Mouse (Mus musculus): ENCODE results near the gene Rcan2.

Gene Rcan2

DNA sequence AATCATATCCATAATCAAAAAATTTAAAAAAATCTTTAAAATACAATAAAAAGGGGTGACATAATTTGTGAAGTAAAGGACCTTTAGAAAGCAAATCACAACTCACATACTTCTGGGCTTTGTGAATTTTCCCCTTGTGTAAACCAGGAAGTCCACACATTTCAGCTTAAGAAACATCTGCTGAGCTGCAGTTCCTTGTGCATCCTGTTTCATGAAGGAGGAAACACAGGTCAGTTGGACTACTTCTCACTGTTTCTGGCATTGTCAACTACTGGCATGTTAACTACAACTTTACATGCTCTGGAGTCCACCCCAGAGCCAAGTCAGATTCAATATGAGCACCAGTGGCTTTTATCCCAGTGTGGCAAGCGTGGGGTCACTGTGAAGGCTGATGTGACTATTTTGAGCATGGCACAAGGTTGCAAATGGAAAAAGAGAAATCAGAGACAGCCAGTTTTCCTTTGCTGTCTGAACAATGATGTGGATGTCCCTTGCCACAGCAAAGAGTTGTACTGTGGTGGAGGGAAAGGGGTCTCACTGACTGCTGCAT lies 6.3 kb upstream of the Rcan2 start:
- TF ChIP-seq NANOG (IDR thresholded peaks at IDR 0.05; ENCODE audit: borderline replicate concordance, low read length) (no peak), CTCF (conservative IDR thresholded peaks at IDR 0.05; ENCODE audit: low read length) (no peak), POU5F1 (IDR thresholded peaks at IDR 0.05; ENCODE audit: borderline replicate concordance, low read length) (no peak)
- H3K36me3 ChIP-seq (ENCODE audit: insufficient read depth, low read length): no peaks in the 10 kb centered on the region
- no peak overlapping the region for H3K4me3 ChIP-seq (replicated peaks; ENCODE audit: low read length)
- no peaks in the 10 kb centered on the region for H3K4me1 ChIP-seq (replicated peaks; ENCODE audit: low read depth, low read length)
- H3K27me3 ChIP-seq (ENCODE audit: insufficient read depth, low read length): no peaks in the 10 kb centered on the region; the same call in 1 of the 2 replicates
- no peaks in the 10 kb centered on the region for H3K9me3 ChIP-seq (ENCODE audit: low read length)

DNA sequence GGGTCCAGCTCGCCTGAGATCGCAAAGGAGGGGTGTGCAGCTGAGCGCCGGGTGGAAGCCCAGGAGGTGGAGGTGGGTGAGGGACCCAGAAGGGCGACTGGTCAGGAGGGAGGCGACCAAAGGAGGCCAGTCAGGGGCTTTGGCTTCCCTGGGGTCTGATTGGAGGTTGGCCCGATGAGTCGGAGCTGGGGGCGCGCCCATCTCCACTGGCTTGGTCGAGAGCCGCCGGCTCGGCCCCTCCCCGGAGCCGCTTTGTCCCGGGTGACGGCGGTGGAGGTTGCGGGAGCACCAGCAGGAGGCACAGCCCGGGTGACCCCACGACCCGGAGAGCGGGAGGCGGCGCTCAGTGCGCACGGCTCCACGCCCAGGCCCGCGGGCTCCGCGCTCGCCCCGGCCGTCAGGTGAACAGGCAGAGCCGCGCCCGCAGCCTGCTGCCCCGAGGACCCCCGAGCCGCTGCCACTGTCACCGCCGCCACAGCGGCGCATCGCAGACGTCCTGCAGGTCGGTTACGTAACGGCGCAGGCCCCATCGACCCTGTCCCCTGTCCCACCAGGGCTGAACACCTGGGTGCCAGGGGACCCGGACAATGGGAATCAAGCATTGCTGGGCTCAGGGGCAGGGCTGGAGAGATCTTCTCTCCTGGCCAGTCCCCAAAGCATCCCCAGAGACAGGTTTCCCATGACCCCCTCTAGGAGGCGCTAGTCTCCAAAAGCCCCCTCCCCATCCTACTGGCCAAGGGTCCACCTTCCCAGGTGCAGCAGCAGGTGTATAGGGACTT lies 633 bp downstream of the Rcan2 start:
- Histone ChIP-seq H3K4me1 (replicated peaks; ENCODE audit: low read depth, low read length) (peaks cover 15% of the 10 kb centered on the region), H3K36me3 (ENCODE audit: insufficient read depth, low read length) (no peaks in the 10 kb centered on the region), H3K4me3 (replicated peaks; ENCODE audit: low read length) (peak overlapping the region; percentile 87), H3K9me3 (ENCODE audit: low read length) (no peaks in the 10 kb centered on the region), H3K27me3 (ENCODE audit: insufficient read depth, low read length) (peaks cover 42% of the 10 kb centered on the region)
- TF ChIP-seq CTCF (conservative IDR thresholded peaks at IDR 0.05; ENCODE audit: low read length) (peak; percentile 72), POU5F1 (IDR thresholded peaks at IDR 0.05; ENCODE audit: borderline replicate concordance, low read length) (no peak), NANOG (IDR thresholded peaks at IDR 0.05; ENCODE audit: borderline replicate concordance, low read length) (no peak)

DNA sequence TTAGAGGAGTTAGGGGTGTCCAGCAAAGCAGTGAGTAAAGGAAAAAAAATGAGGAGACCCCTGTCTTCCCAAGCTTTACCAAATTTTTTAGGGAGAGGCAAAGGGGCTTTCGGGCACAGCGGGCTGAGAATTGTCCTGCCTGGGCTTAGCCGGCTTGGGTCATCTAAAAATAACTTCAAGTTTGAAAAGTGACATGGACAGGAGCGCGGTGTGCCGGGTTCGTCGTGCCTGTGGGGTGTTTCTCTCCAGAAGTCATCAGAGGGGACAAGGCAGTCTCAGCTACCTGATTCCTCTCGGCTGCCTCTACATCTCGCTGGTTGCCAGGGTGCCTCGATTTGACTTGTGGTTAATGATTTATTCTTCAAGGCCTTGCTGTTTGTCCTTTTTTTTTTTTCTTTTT lies 1.3 kb downstream of the Rcan2 start:
- Histone ChIP-seq H3K4me3 (replicated peaks; ENCODE audit: low read length) (peak overlapping the region; percentile 87), H3K4me1 (replicated peaks; ENCODE audit: low read depth, low read length) (peaks cover 15% of the 10 kb centered on the region)
- TF ChIP-seq NANOG (IDR thresholded peaks at IDR 0.05; ENCODE audit: borderline replicate concordance, low read length) (no peak), CTCF (conservative IDR thresholded peaks at IDR 0.05; ENCODE audit: low read length) (no peak), POU5F1 (IDR thresholded peaks at IDR 0.05; ENCODE audit: borderline replicate concordance, low read length) (no peak)

DNA sequence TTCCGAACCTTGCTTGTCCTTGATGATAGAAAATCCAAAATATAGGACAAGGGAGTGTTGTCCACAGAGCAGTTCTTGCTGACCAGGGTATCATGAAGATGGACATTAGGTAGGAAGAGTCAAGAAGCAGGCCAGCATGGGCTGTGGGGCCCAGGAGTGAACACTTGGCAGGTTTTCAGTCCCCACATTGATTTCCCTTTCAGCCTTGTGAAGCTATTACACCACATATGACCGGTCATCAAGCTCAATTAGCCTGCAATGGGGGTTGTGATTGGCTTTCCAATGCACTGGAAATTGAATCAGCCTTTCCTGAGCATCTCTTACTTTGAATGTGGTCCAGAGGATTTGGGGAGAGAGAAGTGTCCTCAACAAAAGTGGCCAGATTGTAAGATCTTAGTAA lies 2.0 kb downstream of the Rcan2 start:
- Histone ChIP-seq H3K36me3 (ENCODE audit: insufficient read depth, low read length) (no peaks in the 10 kb centered on the region), H3K9me3 (ENCODE audit: low read length) (no peaks in the 10 kb centered on the region), H3K4me1 (replicated peaks; ENCODE audit: low read depth, low read length) (peaks cover 15% of the 10 kb centered on the region), H3K27me3 (ENCODE audit: insufficient read depth, low read length) (peaks cover 42% of the 10 kb centered on the region), H3K4me3 (replicated peaks; ENCODE audit: low read length) (no peak overlapping the region)
- no peak for TF ChIP-seq CTCF (conservative IDR thresholded peaks at IDR 0.05; ENCODE audit: low read length)
- no peak for TF ChIP-seq NANOG (IDR thresholded peaks at IDR 0.05; ENCODE audit: borderline replicate concordance, low read length)
- no peak for TF ChIP-seq POU5F1 (IDR thresholded peaks at IDR 0.05; ENCODE audit: borderline replicate concordance, low read length)

More for the DNA sequence above, 1.3 kb downstream of the Rcan2 start:
- H3K9me3 ChIP-seq (ENCODE audit: low read length): no peaks in the 10 kb centered on the region
- H3K27me3 ChIP-seq (ENCODE audit: insufficient read depth, low read length): peaks cover 42% of the 10 kb centered on the region
- no peaks in the 10 kb centered on the region for H3K36me3 ChIP-seq (ENCODE audit: insufficient read depth, low read length)

DNA sequence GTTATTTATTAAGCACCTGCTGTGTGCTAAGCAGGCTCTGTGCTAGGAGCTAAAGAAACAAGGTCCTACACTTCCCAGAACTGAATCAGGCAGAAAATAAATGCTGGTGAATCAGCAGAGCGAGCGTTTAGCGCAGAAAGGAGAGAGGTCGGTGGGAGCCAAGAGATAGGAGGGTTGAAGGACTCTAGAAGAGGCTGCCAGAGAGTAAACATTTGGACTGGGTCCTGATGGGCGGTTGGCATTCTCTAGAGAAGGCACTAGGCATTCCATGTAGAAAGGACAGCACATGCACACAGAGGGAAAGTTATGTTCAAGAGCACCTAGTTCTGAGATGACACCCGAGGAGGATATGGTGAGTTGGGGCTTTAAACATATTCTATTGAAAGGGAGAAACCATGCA lies 2.6 kb downstream of the Rcan2 start:
- H3K9me3 ChIP-seq (ENCODE audit: low read length): no peaks in the 10 kb centered on the region
- H3K36me3 ChIP-seq (ENCODE audit: insufficient read depth, low read length): no peaks in the 10 kb centered on the region
- H3K4me3 ChIP-seq (replicated peaks; ENCODE audit: low read length): no peak overlapping the region
- H3K4me1 ChIP-seq (replicated peaks; ENCODE audit: low read depth, low read length): peaks cover 15% of the 10 kb centered on the region
- peaks cover 42% of the 10 kb centered on the region for H3K27me3 ChIP-seq (ENCODE audit: insufficient read depth, low read length)
- TF ChIP-seq POU5F1 (IDR thresholded peaks at IDR 0.05; ENCODE audit: borderline replicate concordance, low read length): no peak
- no peak for TF ChIP-seq NANOG (IDR thresholded peaks at IDR 0.05; ENCODE audit: borderline replicate concordance, low read length)
- no peak for TF ChIP-seq CTCF (conservative IDR thresholded peaks at IDR 0.05; ENCODE audit: low read length)

DNA sequence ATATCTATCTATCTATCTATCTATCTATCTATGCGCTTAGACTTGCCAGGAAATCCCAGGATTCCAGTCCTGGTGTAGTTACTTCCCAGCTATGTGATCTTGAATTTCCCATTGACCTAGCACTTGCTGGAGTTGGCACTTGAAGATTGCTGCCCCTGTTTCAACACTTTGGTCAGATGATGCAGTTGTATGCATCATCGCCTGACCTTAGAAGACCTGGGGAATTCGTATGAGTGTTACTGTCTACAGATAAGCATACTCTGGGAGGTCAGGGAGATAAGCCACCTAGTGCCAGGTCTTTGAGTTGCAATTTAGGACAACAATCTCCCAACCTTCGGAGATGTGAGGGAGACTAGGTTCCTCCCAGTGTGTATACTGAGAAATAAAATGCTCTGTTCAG lies 5.7 kb downstream of the Rcan2 start:
- Histone ChIP-seq H3K27me3 (ENCODE audit: insufficient read depth, low read length) (peaks cover 27% of the 10 kb centered on the region), H3K4me3 (replicated peaks; ENCODE audit: low read length) (no peak overlapping the region), H3K36me3 (ENCODE audit: insufficient read depth, low read length) (no peaks in the 10 kb centered on the region), H3K4me1 (replicated peaks; ENCODE audit: low read depth, low read length) (peaks cover 6% of the 10 kb centered on the region; the same call in 1 of the 2 replicates), H3K9me3 (ENCODE audit: low read length) (no peaks in the 10 kb centered on the region)
- TF ChIP-seq NANOG (IDR thresholded peaks at IDR 0.05; ENCODE audit: borderline replicate concordance, low read length) (no peak), POU5F1 (IDR thresholded peaks at IDR 0.05; ENCODE audit: borderline replicate concordance, low read length) (no peak), CTCF (conservative IDR thresholded peaks at IDR 0.05; ENCODE audit: low read length) (peak; percentile 19; the same call in 1 of the 2 replicates)

DNA sequence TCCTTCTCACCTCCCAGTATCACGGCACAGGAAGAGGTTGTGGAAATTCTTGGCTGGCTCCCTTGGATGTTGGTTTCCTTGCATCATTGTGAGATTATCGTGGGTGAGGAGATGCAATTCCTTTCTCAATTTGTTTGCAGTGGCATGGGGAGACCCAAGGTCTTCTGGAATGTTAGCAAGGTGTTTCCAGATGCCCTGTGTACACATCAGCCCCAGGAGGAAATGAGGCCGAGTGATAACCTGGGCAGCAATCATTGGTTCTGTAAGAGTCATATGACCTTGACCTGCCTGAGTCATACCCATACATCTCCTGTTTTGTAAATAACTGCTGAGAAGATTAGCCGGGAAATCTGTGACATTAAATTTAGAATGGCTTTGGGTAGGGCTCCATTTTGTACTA lies 10.3 kb downstream of the Rcan2 start:
- no peaks in the 10 kb centered on the region for H3K4me1 ChIP-seq (replicated peaks; ENCODE audit: low read depth, low read length)
- H3K27me3 ChIP-seq (ENCODE audit: insufficient read depth, low read length): no peaks in the 10 kb centered on the region
- H3K36me3 ChIP-seq (ENCODE audit: insufficient read depth, low read length): no peaks in the 10 kb centered on the region
- no peaks in the 10 kb centered on the region for H3K9me3 ChIP-seq (ENCODE audit: low read length)
- no peak overlapping the region for H3K4me3 ChIP-seq (replicated peaks; ENCODE audit: low read length)
- TF ChIP-seq CTCF (conservative IDR thresholded peaks at IDR 0.05; ENCODE audit: low read length) (no peak), POU5F1 (IDR thresholded peaks at IDR 0.05; ENCODE audit: borderline replicate concordance, low read length) (no peak), NANOG (IDR thresholded peaks at IDR 0.05; ENCODE audit: borderline replicate concordance, low read length) (no peak)

DNA sequence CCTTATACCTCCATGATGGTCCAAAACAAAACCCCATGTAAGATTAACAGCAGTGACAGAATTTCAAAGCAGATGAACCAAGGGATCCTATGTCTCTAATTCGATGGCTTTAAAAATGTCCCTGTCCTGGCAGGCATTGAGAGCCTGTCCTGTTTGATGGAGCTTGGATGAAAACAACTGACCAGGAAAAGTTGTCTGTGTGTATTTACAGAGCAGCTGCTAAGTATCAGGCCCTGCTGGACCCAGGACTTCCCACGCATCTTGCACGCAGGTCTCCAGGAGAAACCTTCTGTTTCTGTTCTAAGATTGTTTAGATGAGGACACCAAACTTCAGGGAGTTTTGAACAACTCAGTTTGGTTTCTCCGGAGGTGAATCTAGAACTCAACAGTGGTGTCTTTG lies 14.2 kb downstream of the Rcan2 start:
- no peak for TF ChIP-seq POU5F1 (IDR thresholded peaks at IDR 0.05; ENCODE audit: borderline replicate concordance, low read length)
- no peak for TF ChIP-seq CTCF (conservative IDR thresholded peaks at IDR 0.05; ENCODE audit: low read length)
- no peak for TF ChIP-seq NANOG (IDR thresholded peaks at IDR 0.05; ENCODE audit: borderline replicate concordance, low read length)
- Histone ChIP-seq H3K4me1 (replicated peaks; ENCODE audit: low read depth, low read length) (peaks cover 20% of the 10 kb centered on the region), H3K27me3 (ENCODE audit: insufficient read depth, low read length) (no peaks in the 10 kb centered on the region), H3K9me3 (ENCODE audit: low read length) (no peaks in the 10 kb centered on the region), H3K36me3 (ENCODE audit: insufficient read depth, low read length) (no peaks in the 10 kb centered on the region), H3K4me3 (replicated peaks; ENCODE audit: low read length) (no peak overlapping the region)

All from E14TG2a.4 (cell line).